Comparison of ENCODE assay signal across 9 mouse cellular contexts in the genomic region with DNA sequence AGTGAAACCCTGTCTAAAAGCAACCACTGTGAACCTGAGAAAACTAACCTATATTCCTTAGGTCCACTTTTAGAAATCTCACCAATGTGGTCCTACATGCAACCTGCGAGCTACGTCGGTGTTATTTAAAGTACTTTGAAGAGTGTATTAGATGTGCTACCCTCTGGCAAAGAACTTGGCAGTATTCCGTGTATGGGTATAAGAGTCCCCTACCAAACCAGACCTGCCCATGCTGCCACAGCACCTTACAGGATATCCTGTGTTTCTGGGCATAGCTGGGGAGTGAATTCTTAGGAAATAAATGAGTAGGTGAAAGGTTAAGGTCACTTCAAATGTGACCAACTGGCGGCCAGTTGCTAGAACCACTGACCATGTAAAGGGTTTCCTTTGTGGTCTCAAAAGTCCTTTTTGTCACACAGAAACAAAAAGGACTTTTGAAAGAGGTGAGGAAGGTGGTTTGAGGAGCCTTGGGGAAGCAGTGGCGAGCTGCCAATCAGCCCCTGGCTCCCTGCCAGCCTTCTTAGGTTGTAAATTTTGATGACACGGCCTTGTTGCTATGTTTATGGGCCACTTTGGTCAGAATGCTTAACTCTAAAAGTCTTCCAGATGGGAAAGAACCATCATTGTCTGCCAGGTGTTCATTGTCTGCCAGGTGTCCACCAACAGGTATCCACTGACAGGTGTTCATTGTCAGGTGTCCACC. TPM values are rescaled to one million over a fixed set of nuclear protein-coding genes. Genes with fewer than 3 reads are reported as not detected.
DNase-seq lines count a peak whose midpoint lies in the region; ATAC-seq and TF ChIP-seq lines count a peak whose summit lies in the region.
"Had no signal": no experiment of that assay in that cellular context is flagged by ENCODE, and none has a peak within 500 bp of the region (broad histone marks: within the 10 kb centered on the region; RNA-seq: fewer than 3 reads in every experiment).

No protein-coding gene starts in this region.

- peak overlapping the region; percentile 37 for H3K27ac ChIP-seq in kidney, postnatal 0 days
- no peak overlapping the region for H3K27ac ChIP-seq in forebrain, embryonic 15.5 days (replicated peaks)

- H3K4me3 ChIP-seq in lung, adult 2 months (replicated peaks; ENCODE audit: extremely low read depth, low read depth, low read length) = no peak overlapping the region
- no peak overlapping the region for H3K4me3 ChIP-seq in kidney, postnatal 0 days (replicated peaks; ENCODE audit: low read depth, low read length)
- H3K4me3 ChIP-seq in forebrain, embryonic 15.5 days = no peak overlapping the region
- H3K4me3 ChIP-seq: megakaryocyte, embryonic 14.5 days had no signal

- ATAC-seq in kidney, postnatal 0 days (replicated peaks; ENCODE audit: low FRiP score, low read depth) = no peak
- no peak for ATAC-seq in forebrain, embryonic 15.5 days (replicated peaks)
- ATAC-seq: forebrain, embryonic 16.5 days had no signal

- no peak for TF ChIP-seq CTCF in lung, adult 2 months (IDR thresholded peaks at IDR 0.05; ENCODE audit: insufficient read depth, low read length)
- TF ChIP-seq CTCF in kidney, postnatal 0 days (IDR thresholded peaks at IDR 0.05; ENCODE audit: low read depth) = no peak

- H3K36me3 ChIP-seq in kidney, postnatal 0 days (ENCODE audit: insufficient read depth, low read length) = 0 out of 2 replicates have a peak, but pooled peaks cover 3% of the 10 kb centered on the region
- no peaks in the 10 kb centered on the region for H3K36me3 ChIP-seq in forebrain, embryonic 15.5 days

- WGBS in lung, adult 2 months = 46% methylated on average over 7 of the region's 7 CpGs
- WGBS in kidney, postnatal 0 days = 51% methylated on average over 7 of the region's 7 CpGs
- 67% methylated on average over 7 of the region's 7 CpGs for WGBS in forebrain, embryonic 15.5 days

- no peak for TF ChIP-seq POLR2A in lung, adult 2 months (IDR thresholded peaks at IDR 0.05; ENCODE audit: borderline replicate concordance, extremely low read depth, low read depth, low read length)

- peaks cover 5% of the 10 kb centered on the region for H3K4me1 ChIP-seq in lung, adult 2 months (ENCODE audit: control insufficient read depth, insufficient read depth, low read length)
- H3K4me1 ChIP-seq in kidney, postnatal 0 days (replicated peaks; ENCODE audit: insufficient read depth, low read length) = peaks cover 14% of the 10 kb centered on the region
- H3K4me1 ChIP-seq in forebrain, embryonic 15.5 days = no peaks in the 10 kb centered on the region

- DNase-seq in lung, postnatal 10 days = peak; percentile 37
- DNase-seq in lung, adult 2 months = no peak
- DNase-seq in MN1 (ENCODE audit: low spot score) = peak; percentile 64
- peak; percentile 89 for DNase-seq in adrenal gland, postnatal 14 days
- peak; percentile 46 for DNase-seq in kidney, postnatal 0 days (ENCODE audit: low spot score)
- DNase-seq in frontal cortex, adult 2 months (ENCODE audit: extremely low spot score in 1 of 2, low spot score in 1 of 2) = no peak

- H3K9me3 ChIP-seq in kidney, postnatal 0 days (replicated peaks; ENCODE audit: low read length) = no peaks in the 10 kb centered on the region
- H3K9me3 ChIP-seq in forebrain, embryonic 15.5 days = no peaks in the 10 kb centered on the region
- H3K9me3 ChIP-seq: megakaryocyte, embryonic 14.5 days had no signal

- no peak overlapping the region for H3K9ac ChIP-seq in kidney, postnatal 0 days (ENCODE audit: low read depth, low read length)
- H3K9ac ChIP-seq in forebrain, embryonic 15.5 days (replicated peaks) = no peak overlapping the region

- H3K27me3 ChIP-seq in kidney, postnatal 0 days (ENCODE audit: insufficient read depth, low read length) = no peaks in the 10 kb centered on the region
- H3K27me3 ChIP-seq in forebrain, embryonic 15.5 days = no peaks in the 10 kb centered on the region
- H3K27me3 ChIP-seq: megakaryocyte, embryonic 14.5 days had no signal

- no peak overlapping the region for H3K4me2 ChIP-seq in kidney, postnatal 0 days (ENCODE audit: low read length)
- no peak overlapping the region for H3K4me2 ChIP-seq in forebrain, embryonic 15.5 days (replicated peaks)

RNA-seq across cellular contexts. Expression of gene Prkab1, which starts 41.5 kb away (rescaled TPM):
- polyA plus RNA-seq in lung, adult 2 months (2012; rRNA removed) = 77.3 and 92.5 TPM in 2 replicates
- 62.5 and 64.4 TPM in 2 replicates for total RNA-seq in adrenal gland, postnatal 14 days (2021)
- 79.0 and 83.3 TPM in 2 replicates for polyA plus RNA-seq in kidney, postnatal 0 days (2015; fragmentation: Nextera tagmentation; extraction: Ambion mirVana)
- polyA plus RNA-seq in frontal cortex, adult 2 months (2012; rRNA removed) = 44.1 and 48.9 TPM in 2 replicates
- polyA plus RNA-seq in forebrain, embryonic 15.5 days (2015; fragmentation: Nextera tagmentation; extraction: Ambion mirVana) = 52.3 and 53.9 TPM in 2 replicates

Comparison
In these comparisons a context has a peak if more than half of its experiments do, and no peak if none do; other contexts are left out.
1. DNase-seq: peak in lung, postnatal 10 days (single experiment), MN1 (single experiment), adrenal gland, postnatal 14 days (single experiment) and kidney, postnatal 0 days (single experiment); none in lung, adult 2 months (single experiment) and frontal cortex, adult 2 months (0 of 2).